In the genomic region with DNA sequence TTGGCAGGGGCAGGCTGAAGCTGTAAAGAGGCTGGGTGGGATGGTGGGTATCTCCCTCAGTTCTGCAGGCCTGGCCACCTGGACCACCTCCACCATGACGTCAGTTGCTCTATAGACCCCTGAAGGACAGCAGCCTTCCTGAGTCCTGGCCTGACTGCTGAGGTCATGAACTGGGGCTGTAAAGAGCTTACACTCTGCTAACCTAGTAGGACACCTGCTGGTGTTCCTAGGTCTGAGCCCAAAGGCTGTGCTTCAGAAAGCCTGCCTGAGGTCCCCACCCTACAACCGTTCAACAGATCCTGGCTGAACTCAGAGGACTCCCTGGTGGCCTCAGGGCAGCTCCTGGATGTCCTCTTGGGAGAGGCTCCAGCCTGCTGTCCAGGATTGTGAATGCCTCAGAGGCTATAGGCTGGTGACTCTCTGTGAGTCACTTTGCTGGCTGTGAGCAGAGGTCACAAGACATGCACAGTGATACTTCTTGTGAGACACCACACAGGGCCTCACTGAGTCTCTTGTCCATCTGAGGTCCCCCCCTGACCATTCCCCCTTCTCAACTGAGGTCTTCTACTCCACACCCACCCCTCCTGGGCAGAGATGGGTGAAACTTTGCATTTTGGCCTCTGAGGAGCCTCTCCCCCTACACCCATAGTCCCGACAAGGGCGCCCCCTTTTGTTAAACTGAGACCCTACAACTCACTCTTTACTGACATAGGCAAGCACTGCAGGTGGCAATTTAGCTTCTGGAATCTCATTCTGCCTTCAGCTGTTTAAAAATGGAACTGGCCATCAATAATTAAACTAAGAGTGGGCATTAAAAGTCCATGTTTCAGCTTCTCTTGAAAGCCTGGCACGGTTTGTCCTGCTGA, we compare ENCODE assay signal across 10 mouse cellular contexts.
DNase-seq lines count a peak whose midpoint lies in the region; TF ChIP-seq lines count a peak whose summit lies in the region.
"Had no signal": no experiment of that assay in that cellular context is flagged by ENCODE, and none has a peak within 500 bp of the region (broad histone marks: within the 10 kb centered on the region; RNA-seq: fewer than 3 reads in every experiment).

No protein-coding gene starts in this region.

- no peak for TF ChIP-seq POLR2A in heart, adult 2 months (IDR thresholded peaks at IDR 0.05; ENCODE audit: insufficient read depth, low read depth, low read length)

- H3K79me2 ChIP-seq in heart, adult 2 months (replicated peaks; ENCODE audit: control insufficient read depth, insufficient read depth, low read length) = no peaks in the 10 kb centered on the region

- peak; percentile 39 for TF ChIP-seq CTCF in heart, adult 2 months (IDR thresholded peaks at IDR 0.05)

- no peak overlapping the region for H3K27ac ChIP-seq in heart, adult 2 months
- H3K27ac ChIP-seq: liver, embryonic 13.5 days had no signal

- DNase-seq in heart, adult 2 months = no peak
- no peak for DNase-seq in heart, adult 9 months (ENCODE audit: low spot score in 2 of 2)
- DNase-seq in A20 (ENCODE audit: low read depth, low spot score) (peak; percentile 51), adipocyte (ENCODE audit: low spot score) (peak; percentile 53)
- DNase-seq in lung, postnatal 10 days = peak; percentile 64
- DNase-seq in testis, postnatal 10 days (ENCODE audit: low spot score) = no peak
- no peak for DNase-seq in heart, adult 11 months
- no peak for DNase-seq in left cerebral cortex, postnatal 4 days
- DNase-seq: gastrocnemius, postnatal 36 days; liver, embryonic 13.5 days had no signal

- WGBS in heart, adult 2 months = 34% methylated on average over 5 of the region's 5 CpGs

- TF ChIP-seq EP300 in heart, adult 2 months (IDR thresholded peaks at IDR 0.05; ENCODE audit: insufficient read depth, low read depth, low read length) = no peak

- H3K36me3 ChIP-seq in heart, adult 2 months (ENCODE audit: control insufficient read depth, insufficient read depth, low read length) = no peaks in the 10 kb centered on the region
- H3K36me3 ChIP-seq: liver, embryonic 13.5 days had no signal

- no peak overlapping the region for H3K9ac ChIP-seq in heart, adult 2 months (ENCODE audit: low read depth, low read length)
- H3K9ac ChIP-seq: liver, embryonic 13.5 days had no signal

- intact Hi-C loops in heart, adult 2 months (cut with DNase I) = loop anchor here (10.0 kb wide), 1 partner anchor 99 kb away; no protein-coding TSS in a partner anchor
- intact Hi-C loops in left cerebral cortex, postnatal 4 days (cut with DNase I) = loop anchor here (10.0 kb wide), 1 partner anchor 99 kb away; no protein-coding TSS in a partner anchor

- H3K4me1 ChIP-seq in heart, adult 2 months (ENCODE audit: control insufficient read depth, insufficient read depth, low read length) = 0 out of 2 replicates have a peak, but pooled peaks cover 2% of the 10 kb centered on the region
- H3K4me1 ChIP-seq: liver, embryonic 13.5 days had no signal

- no peak overlapping the region for H3K4me3 ChIP-seq in heart, adult 2 months
- H3K4me3 ChIP-seq: liver, embryonic 13.5 days had no signal

- no peaks in the 10 kb centered on the region for H3K27me3 ChIP-seq in heart, adult 2 months (ENCODE audit: control insufficient read depth, insufficient read depth, low read length)

Comparison
In these comparisons a context has a peak if more than half of its experiments do, and no peak if none do; other contexts are left out.
1. DNase-seq: peak in A20 (single experiment), adipocyte (single experiment) and lung, postnatal 10 days (single experiment); none in heart, adult 2 months (0 of 2), heart, adult 9 months (0 of 2), testis, postnatal 10 days (single experiment), heart, adult 11 months (single experiment) and left cerebral cortex, postnatal 4 days (single experiment).